Mouse (Mus musculus) testis, postnatal 10 days (tissue): ENCODE measurements around the gene Crybg2.

ENCODE experiments used
- DNase-seq: peaks from one replicate; pipeline ENCODE4 v3.0.0; 2021; ENCODE audit warnings: low spot score

Crybg2 gene

DNA sequence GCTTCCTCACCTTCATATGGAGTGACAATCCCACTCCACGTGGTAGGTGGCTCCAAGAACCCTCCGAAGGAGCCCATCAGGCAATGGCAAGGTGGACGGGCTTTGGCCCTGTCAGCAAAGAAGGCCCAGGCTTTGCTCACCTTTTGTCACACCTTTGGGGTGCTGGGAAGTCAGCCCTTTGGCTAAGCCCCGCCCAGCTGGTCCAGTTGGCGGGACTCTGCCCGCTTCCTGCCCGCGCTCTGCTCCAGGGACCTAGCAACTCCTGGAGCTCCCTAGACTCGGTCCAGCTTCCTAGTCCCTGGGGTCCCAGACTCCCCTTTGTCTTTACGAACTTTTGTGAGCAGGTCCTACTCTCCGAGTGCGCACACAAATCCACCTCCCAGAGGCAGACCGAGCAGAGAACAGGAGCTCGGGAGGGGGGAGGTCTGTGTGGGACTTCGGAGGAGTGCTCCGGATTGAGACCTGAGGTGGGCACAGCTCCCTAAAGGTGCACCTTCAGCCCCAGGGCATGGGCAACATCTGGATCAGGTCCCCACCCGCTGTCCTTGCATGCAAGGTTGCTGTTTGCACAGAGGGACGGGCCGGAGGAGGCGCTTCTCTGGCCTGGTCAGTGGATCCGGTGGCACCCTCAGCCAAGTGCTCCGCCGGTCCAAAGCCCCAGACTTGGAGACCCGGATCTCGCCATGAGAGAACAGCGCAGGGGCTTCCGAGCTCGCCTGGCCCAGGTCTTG is at the start of gene Crybg2:
Crybg2 (plus strand) TSS at position 681 of the 731 bp plus-strand sequence.
- no peak for DNase-seq

DNA sequence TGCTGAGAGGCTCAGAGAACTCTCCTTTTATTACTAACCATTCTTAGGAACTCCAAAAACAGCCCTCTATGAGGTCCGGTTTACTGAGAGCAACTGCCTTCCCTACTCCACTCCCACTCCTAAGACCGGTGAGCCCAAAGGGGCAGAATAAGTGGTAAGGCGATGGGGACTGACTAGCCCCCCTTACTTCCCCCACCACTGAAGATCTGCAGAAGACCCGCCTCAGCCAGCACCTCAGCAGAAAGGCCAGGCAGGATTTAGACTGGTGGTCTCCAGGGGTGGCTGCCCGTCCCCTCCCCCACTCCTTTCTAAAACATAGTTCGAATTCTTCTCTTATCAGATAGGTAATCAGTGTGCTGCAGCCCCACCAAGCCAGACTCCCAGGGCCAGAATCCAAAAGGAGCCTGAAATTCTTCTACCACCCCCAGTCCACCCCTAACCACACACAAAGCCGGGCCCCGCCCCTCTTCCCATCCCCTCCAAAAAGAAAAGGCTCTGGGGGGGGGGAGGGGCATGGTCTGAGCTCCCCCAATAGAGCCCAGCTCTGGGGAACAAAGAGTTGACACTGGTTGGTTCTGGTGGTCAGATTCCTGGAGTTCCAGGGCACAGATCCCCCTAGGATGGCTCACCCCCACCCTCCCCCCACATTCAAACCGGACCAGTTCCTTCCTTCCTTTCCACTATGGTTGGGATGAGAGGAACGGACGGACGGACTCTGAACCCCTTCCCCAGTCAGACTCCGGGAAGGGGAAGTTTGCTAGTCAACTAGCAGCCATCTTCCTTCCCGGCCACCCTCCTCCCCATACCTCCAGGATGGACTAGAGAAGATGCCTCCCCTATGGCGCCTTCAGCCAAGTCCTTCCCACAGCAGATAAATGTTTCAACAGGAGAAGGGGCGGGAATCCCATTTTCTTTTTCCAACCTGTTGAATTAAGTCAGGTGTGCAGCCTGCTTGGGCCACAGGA is 48.9 kb upstream of the Crybg2 start:
- no peak for DNase-seq

DNA sequence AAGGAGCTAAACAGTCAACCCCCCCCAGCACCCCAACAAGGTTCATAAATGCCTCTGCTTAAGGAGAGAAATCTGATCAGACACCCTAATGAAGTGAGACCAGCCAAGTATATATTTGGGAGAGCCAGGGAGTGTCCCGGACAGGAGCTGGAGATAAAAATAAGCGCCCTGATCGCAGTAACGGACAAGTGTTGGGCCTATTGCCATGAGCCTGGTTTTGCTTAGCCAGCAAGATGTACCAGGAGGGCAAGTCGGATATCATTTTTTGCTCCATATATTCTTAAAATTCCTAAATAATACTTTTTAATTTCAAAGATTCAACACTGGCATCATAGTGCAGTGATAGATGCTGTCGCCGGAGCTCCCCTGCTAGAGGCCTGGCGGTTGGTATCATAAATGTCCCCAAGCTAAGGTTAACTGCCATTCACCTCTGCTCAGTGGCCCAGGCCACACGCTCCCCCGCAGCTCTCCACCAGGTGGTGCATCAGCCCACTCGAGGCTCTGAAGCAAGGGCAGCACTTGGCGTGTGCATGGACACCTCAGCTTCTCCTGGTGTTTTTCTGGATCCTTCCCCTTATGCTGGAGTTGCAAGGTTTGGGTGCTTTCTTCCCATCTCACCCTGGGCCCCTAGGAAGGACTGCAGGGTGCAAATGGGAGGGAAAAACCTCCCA is 47.6 kb upstream of the Crybg2 start:
- DNase-seq: no peak

DNA sequence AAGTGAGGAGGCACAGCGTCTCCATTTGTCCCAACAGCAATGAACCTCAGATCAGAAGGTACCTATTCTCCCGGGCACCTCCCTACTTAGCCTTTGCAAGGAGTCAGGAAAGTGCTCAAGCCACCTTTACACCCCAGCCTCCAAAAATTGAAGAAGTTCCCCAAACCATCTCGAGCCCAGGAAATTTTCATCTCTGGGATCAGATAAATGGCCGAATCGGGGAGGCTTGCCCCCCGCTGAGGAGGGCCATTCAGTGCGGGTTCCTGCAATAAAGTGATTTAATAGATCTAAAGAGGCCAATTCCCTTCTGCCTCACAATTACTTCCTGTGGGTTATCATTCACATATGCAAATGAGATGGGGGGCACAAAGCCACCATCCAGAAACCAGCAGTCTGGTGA is 44.4 kb upstream of the Crybg2 start:
- DNase-seq: no peak

DNA sequence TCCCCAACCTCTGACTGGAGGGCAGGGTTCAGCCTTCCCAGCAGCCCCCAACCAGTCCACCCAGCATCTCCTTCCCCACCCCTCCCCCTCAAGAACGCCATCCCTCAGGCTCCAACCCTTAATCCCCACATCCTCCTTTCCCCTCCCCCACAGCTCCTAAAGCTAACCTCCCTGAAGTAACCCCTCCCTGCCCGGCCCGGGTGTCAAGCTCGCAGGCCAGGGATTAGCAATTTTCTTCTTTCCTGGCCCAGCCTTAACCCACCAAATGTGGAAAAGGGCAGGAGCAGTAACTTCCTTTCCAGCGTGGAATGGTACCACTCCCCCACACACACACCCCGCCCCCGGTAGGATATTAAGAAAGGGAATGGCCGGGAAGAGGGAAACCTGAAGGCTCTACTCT is 43.8 kb upstream of the Crybg2 start:
- DNase-seq: no peak

DNA sequence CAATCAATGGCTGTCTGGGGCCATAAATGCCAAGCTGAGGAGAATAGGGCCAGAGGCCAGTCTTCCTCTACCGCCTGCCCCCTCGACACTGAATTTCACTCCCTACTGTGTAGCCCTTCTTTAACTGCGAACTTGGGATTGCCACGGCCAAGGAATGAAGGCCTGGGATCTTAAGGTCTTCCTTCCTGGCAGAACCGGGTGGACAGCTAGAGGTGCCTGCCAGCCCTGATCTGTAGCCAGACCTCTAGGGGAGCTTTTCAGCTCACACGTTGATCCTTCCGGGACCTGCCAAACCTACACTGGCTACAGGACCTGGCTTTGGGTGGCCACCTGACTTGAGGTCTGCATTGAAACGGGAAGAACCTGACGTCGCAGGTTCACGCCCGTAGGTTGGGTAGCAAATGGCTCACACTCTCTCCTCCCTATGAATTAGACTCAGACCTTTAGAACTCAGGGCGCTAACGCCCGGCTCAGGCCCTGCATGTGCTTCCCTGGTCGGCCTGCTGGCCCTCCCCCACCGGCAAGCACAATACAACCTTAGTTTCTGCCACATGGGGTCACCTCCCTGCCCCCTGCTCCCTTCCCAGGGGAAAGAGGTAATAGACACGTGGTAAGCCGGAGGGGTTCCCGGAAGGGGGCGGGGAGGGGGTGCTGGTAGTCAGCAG is 43.3 kb upstream of the Crybg2 start:
- DNase-seq: no peak

DNA sequence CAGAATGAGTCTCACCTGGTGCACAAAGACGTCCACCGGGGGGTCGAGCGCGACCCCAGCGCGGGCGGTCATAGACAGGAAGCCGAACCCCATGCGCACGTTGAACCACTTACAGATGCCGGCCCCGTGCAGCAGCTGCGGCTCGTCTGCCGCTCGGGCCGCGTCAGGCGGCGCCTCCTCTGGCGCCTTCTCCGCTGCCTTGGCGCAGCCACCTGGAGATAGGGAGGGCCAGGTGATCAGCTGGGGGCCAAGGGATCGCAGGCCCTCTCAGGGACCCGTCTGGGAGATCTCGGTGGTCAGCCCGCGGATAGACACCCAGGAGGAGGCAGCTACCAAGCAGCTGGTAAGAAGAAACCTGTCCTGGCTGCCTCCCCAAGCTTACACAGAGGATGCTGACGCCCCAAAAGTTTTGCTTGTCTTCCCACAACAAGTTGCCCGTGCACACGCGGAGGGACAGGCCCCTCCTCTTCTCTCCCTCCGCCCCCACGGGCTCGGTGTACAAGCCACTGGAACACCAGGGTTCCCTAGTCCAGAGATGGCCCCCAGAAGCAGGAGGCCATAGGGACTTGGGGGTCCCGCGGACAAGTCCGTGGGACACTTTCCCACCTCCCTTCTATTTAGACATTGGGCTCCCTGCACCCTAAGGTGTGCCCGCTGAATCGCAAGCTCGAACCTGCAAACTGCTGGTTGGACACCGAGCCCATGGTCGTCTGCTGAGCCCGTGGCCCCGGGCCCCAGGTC is 42.4 kb upstream of the Crybg2 start:
- no peak for DNase-seq

DNA sequence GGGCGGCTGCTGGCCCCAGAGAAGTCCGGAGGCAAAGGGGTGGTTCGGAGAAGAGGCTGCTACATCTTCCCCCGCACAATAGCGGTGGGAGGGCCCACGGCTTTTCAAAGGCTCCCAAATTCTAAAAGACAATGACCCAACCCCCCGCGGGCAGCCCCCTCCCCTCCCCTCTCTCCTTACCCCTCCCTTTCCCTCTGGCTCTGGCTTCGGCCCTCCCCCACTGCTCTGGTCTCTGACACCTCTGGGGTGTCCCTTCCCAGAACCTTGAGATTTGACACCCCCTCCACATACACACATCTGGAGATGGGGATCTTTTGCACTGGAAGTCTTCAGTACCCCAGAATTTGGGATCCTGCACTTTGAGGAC is 41.9 kb upstream of the Crybg2 start, which contains the start of gene Lin28a:
Lin28a (minus strand) TSS at position 63 of the 367 bp plus-strand sequence.
- DNase-seq: no peak

DNA sequence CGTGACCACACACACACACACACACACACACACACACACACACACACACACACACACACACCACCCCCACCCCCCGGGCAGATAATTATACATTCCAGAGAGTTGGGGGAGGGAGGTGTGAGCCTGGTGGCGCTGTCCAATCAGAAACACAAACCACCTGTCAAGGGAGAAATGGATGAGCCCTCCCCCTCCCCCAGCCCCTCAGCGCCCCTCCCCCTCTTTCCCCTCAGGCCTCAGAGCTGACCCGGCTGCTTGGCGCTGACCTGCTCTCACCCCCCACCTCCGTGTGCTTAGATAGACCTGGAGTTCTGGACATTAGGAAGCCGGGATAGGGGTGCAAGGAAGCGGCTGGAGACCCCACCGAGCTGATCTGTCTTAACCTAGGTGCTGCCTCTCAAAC is 41.4 kb upstream of the Crybg2 start:
- no peak for DNase-seq

DNA sequence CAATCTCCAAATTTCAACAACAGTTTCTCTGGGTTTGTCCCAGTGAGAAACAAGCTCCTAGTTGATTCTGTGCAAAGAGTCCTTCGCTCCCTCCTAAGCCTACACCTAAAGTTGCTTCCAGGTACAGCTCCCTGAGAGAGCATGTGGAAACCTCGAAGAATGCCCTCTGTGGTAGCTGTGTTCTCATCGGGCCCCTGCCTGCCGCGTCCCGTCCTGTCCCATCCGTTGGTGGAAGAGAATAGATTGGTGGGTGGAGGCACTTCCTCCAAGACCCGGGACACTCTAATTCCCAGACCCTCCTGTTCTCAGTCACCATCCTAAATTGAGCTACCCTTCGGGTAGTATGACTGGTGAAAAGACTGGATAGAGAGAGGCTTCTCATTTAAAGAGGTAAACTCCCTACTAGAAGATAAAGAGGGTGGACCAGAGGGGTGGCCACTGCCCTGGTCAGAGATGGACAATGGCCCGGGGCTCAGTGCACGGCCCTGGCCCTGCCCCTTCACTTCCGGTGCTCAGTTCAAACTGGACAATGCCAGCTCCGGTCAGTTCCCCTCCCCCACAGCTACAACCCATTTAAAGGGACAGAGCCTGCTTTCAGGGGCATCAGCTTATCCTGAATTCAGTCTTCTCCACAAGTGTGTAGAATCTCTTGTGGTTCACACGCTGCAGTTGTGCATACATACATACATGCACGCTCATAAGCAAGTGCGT is 40.8 kb upstream of the Crybg2 start:
- DNase-seq: no peak

DNA sequence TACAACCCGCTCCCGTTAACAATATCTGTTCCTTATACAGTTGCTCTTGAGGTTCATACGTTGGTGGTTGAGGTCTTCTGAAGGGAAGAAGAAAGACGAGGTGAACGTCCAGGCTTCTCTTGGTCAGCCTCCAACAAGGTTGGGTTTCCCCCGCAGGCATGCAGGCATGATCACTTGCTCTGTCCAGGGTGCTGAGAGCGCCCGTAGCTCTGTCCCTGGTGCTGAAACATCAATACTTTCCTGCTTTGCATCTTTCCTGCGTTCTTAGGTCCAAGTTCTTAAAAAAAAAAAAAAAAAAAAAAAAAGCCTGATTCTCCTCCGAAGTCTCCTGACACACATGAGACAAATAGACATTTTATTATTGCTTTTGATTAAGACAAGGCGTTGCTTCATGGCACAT is 40.0 kb upstream of the Crybg2 start:
- peak; percentile 85 for DNase-seq

DNA sequence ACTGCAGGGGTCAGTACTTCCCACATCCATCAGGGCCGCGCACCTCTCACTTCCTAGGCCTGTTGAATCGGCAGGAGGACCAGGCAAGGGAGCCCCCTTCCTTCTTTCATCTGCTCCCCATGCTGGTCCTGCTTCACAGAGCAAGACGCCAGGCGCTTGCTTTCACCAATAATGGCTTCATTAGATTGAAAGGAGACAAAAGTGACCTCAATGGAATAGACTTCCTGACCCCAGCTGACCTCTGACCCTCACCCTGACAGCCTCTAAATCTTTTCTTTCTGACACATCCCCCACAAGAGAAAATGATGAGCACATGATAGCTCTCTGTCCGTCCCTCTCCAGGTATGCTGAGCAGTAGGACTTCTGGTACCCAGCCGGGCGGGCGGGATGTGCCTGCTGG is 34.8 kb upstream of the Crybg2 start:
- DNase-seq: no peak

DNA sequence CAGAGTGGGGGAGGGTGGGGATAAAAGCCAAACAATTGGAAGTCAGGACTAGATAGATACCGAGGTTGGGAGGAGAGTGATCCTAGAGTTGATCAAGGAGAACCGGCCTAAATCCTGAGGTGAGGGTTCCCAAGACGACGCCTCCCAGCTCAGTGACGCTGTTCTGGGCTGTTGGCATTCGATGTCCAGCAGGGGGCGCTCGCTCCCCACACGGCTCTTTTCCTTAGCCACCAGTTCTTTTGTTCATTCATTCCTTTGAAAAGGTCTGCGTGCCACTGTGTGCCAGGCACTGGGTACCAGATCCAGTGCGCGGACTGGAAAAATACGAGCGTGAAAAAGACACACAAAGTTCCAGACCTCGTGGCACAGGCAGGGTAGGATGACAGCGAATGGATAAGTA is 24.7 kb upstream of the Crybg2 start:
- DNase-seq: peak; percentile 92

DNA sequence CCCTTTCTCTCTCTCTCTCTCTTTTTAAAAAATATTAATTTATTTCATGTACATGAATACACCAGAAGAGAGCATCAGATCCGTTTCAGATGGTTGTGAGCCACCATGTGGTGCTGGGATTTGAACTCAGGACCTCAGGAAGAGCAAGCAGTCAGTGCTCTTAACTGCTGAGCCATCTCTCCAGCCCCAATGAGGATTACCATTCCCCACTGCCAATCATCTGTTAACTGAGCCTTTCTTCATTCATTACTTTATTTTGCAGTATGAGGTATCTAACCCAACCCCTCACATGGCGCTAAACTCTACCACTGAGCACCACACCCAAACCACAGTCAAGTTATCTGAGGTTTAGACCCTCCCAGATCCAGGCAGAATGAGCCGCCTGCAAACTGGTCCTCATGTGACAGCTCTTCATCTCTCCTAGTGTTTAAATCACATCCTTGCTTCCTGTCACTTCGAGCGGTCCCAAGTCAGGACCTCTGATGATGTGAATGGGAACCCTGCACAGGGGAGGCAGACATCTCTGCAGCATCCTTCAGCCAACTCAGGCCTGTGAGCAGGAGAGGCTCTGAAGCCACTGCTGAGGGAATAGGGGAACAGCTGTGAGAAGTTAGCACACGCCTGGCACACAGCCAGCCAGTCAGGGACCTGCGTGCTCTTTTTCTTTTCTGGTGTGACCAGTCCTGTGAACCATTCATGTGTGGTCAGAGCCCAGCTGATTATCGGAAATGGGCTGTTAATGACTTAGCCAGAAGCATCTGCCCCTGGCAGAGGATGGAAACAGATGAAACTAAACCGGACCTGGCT is 19.1 kb upstream of the Crybg2 start:
- DNase-seq: no peak

DNA sequence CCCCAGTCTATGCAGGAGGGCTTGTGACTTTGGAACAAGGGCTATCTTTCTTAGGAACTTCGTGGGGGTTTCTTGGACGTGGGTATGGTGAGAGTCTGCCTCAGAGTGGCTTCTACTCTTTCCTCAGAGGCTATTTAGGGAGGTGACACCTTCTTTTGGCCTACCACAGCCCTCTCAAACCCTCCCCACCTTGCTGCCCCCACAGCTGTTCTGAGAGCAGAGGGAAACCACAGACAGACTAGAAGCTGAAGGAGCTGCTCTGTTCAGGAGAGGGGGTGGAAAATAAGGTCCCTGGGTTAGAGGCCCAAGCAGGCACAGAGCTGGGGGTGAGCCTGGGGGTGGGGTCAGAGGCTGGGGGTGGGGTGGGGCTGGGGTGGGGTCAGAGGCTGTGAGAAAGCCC is 17.6 kb upstream of the Crybg2 start:
- no peak for DNase-seq

DNA sequence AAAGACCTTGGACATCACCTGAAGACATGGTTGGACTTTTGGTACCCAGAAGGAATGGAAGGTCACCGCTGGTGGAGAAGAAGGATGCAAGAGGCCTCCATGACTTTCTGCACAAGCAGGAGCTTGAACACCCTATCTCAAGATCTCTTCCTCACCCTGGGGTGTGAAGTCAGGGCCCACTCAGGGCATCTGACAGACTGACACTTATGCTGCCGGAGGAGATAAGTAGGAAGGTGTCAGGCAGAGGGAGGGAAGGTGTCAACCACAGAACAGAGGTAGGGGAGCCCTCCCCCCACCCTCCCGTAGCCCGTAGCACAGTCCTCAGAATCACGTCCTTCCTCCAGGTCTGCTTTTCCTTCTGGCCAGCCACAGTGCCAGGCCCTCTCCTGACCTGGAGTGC is 13.0 kb upstream of the Crybg2 start:
- no peak for DNase-seq

DNA sequence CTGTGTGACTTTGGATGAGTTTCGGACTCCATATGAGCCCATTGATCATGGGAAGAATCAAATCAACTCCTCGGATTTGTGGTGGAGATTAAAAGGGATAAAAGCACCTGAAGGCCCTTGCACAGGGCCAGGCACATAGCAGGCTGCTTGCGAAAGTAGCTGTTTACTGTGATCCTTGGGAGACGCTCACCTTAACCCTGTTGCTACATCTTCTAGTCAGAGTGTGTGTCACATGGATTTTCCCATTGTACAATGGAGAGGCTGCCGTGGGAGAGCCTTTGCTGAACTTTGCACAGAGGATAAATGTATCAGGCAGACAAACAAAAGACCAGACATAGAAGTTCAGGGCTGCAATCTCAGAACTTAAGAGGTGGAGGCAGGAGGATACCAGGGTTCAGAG is 8.7 kb upstream of the Crybg2 start:
- no peak for DNase-seq

DNA sequence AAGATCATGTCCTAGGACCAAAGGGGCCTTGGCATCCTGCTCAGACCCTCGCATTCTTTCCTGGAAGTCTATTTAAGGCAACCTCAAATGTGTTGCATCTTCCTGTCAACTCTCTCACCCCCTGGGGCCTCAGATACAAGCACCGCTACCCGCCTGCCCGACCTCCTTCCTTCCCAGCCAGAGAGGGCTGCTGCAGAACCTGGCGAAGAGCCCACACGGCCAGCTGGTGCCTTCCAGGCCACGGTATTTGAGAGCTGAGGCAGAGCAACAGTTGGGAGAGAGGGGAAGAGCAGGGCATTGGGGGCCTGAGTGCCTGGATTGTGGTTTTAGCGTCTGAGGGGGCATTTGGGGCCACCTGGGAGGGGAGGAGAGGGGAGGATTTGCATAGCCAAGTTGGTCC is 8.1 kb upstream of the Crybg2 start:
- peak; percentile 66 for DNase-seq

DNA sequence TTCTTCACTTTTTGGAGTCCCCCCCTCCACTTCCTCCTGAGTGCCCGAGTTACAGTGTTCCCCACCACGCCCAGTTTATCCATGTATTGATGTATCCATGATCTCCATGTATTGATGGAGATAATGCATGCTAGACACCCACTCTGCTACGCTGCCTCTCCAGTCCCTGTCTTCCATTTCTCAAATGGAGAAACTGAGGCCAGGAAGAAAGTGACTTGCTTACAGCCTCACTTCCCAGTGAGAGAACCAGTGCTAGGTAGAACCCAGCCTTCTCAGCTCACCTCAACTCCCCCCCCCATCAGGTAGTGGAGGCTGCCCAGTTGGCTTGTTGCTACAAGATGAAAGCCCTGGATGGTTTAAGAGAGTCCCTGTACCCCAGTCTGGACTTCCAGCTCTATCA is 7.1 kb upstream of the Crybg2 start, which contains the start of gene Zfp683:
Zfp683 (plus strand) TSS at position 301 of the 400 bp plus-strand sequence.
- no peak for DNase-seq
